Mouse (Mus musculus) c-Kit-negative CD71-positive TER-119-positive erythroid progenitor cells, embryonic 14.5 days (primary cell): ENCODE results near the gene Rhox4b.
"Not testable (repeated sequence)": the region's sequence is repeated elsewhere in the genome, so short reads cannot be mapped to it uniquely, and the experiment has no call there.

Experiments used
- DNase-seq: peaks from one replicate; pipeline ENCODE4 v3.0.0-alpha.2; 2013; ENCODE audit warnings: low read depth, low spot score

The Rhox4b gene

GRCm38 (mm10) chrX:37432194-37432593 is at the start of gene Rhox4b:
TSS of gene Rhox4b (plus strand) at chrX:37432494.
- not testable (repeated sequence) for DNase-seq

DNA sequence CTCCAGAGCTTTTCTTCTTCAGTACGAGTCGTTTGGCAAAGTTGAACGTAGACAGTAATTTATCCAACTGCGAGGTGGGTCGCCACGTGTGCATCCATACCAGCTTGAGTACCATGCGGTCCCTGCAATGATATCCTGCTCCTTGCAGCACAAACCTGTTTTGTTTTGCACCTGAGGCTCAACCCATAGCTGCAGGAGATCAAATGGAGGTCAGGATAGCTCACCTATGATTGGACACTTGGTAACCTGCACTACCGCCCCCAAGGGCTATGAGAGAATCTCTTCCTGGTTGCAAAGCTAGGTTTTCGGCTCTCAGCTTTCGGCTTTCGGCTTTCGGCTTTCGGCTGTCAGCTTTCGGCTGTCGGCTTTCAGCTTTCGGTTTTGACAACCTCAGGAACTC is 41.7 kb upstream of the Rhox4b start, which contains the start of gene Rhox4a2:
Rhox4a2 (plus strand) TSS at position 301 of the 400 bp plus-strand sequence.
- not testable (repeated sequence) for DNase-seq

- not testable (repeated sequence) for DNase-seq
Measured at GRCm38 (mm10) chrX:37411767-37412166, 20.5 kb upstream of the Rhox4b start, which contains the start of gene Rhox2b. TSS of gene Rhox2b (plus strand) at chrX:37412067.

- DNase-seq, result not testable (repeated sequence)
Measured at GRCm38 (mm10) chrX:37453380-37453779, 21.1 kb downstream of the Rhox4b start, which contains the start of gene Rhox2c. TSS of gene Rhox2c (plus strand) at chrX:37453680.

GRCm38 (mm10) chrX:37458285-37458684 is 26.0 kb downstream of the Rhox4b start, which contains the start of gene Rhox3c:
TSS of gene Rhox3c (plus strand) at chrX:37458585.
- DNase-seq, result not testable (repeated sequence)

GRCm38 (mm10) chrX:37480037-37480436 is 47.7 kb downstream of the Rhox4b start, which contains the start of gene Rhox4c:
TSS of gene Rhox4c (plus strand) at chrX:37480337.
- DNase-seq, result not testable (repeated sequence)
